Mouse (Mus musculus) left cerebral cortex, postnatal 4 days (tissue): ENCODE results near the gene Whrn. TPM values are rescaled to one million over a fixed set of nuclear protein-coding genes. Genes with fewer than 3 reads are reported as not detected.

Experiments
- DNase-seq: peaks from one replicate; pipeline ENCODE4 v3.0.0-alpha.2; 2022
- intact Hi-C: fragments of 180-260 bp; cut with DNase I; formaldehyde crosslinking; loops from one replicate; pipeline ENCODE4 v1.15.1; 2025
- total RNA-seq, 2 experiments: library from RNA; stranded (reverse); gene quantifications; 2 replicates each; pipeline ENCODE4 v1.2.3; 2021

Gene Whrn
- total RNA-seq, 2 experiments from 2014 or later: 24.9 to 28.6 TPM

DNA sequence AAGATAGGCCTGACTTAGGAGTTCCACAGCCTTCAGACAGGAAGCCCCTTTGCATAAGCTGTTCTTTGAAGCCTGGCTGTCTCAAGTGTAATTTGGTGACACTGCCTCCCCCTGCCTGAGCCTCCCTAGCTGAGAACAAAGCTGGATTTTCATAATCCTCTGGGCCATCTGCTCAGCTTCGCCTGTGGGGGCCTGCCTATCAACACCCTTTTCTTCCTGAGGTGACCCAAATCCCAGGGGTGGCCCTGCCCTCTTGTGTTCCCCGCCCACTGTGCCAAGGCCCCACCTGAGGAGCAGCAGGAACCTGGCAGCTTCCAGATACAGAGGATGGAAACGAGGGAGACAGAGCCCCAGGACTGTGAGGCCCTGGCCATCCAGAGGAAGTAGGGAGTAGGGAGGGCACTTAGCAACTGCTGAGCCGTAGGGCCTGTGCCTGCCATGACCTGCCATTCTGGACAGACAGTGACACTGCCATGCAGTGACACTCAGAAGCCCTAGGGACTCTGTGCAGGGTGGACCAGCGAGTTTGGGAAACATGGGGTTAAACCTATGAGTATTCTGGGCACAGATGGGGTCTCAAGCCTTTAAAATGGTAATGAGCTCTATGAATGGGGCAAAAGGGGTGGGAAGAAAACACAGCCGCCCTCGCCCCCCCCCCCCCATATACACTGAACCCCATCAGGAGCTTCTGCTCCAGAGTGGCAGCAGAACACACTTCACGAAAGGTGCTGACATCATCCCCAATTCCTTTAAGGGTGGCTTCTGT is 106.5 kb downstream of the Whrn start:
- peak; percentile 49 for DNase-seq
- intact Hi-C loops: no loop called here

DNA sequence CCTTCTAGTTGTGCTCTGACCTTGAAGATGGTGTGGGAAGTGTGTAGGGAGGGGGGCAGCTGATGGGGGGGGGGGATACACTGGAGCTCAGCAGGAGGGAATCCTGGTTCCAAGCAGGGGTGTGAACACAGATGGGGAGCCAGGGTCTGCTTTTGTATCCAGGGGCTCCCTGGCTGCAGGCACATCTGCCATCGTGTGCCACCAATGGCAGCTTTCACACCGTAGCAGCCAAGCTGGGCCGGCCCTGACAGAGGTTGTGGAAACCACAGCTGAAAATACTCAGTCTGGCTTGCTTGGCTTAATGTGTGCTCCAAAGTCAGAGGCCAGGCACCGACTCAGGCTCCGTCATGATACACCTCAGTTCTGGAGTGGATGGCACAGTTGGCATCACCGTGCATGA is 107.8 kb downstream of the Whrn start:
- intact Hi-C loops: no loop called here
- DNase-seq: no peak

DNA sequence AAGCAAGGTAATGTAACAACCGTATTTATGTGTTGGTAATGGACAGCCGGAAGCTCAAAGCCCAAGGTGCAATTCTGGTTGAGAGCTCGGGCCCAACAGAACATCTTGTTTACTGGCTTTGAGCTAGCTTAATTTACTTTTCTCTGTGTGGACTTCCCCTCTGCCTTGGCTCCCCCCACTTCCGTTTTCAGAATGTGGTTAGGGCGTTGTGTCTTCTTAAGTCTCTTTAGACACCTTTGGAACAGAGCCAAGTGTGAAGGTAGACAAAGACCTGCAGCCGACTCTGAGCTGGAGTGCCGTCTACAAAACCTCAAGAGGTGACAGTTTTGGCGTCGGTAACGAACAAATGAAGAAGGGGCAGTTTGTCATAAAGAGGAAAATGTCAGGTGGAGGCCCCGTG is 110.0 kb downstream of the Whrn start:
- intact Hi-C loops: no loop called here

DNA sequence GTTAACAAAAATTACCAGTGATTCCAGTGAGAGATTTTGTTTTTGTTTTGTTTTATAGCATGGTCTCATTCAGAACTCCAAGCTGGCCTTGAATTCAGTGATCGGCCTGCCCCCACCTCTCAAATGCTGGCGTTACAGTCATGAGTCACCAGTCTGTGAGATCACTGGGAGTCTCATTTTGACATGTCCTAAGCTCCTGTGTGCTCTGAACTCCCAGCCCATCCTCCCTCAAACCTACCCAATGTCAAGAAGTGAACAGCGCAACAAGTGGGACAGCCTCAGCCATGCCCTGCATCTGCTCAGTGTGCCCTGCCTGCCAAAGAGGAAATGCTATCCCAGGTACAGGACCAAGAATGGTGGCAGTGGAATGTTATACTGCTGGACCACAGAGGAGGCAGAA is 110.5 kb downstream of the Whrn start:
- no peak for DNase-seq
- intact Hi-C loops: no loop called here

More for the DNA sequence above, 110.0 kb downstream of the Whrn start:
- DNase-seq: no peak

DNA sequence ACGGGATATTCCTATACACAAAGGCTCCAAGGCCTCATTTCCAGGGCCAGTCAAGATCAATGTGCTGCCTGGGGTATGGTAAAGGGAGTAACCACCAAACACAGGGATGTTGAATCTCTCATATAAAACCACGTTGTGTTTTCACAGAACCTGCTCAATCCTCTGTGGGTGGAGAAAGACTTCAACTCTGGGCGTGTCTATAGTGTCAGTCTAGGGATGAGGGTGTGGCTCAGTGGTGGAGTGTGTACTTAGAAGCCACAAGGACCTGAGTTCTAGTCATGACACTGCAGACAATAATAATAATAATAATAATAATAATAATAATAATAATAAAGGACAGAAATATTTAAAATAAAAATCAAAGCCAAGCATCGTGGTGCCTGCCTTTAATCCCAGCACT is 111.5 kb downstream of the Whrn start:
- DNase-seq: no peak
- intact Hi-C loops: no loop called here

DNA sequence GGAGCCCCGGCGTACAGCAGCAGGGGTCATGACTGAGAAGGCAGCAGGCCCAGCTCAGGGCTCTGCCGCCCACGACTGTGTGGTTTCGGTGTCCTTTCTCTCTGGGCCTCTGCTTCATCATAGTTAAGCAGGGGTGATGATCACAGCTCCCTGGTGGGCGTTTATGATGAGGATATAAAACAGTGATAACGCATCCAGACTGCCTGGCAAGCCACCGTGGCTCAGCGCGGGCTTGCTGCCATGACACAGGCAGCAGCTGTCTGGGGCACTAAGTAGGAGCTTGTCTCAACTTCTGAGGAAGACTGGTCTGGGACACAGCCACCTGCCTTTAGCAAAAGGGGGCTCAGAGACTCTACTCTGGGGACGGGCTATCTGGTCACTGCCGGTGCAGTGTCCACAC is 112.3 kb downstream of the Whrn start:
- DNase-seq: no peak
- intact Hi-C loops: no loop called here

DNA sequence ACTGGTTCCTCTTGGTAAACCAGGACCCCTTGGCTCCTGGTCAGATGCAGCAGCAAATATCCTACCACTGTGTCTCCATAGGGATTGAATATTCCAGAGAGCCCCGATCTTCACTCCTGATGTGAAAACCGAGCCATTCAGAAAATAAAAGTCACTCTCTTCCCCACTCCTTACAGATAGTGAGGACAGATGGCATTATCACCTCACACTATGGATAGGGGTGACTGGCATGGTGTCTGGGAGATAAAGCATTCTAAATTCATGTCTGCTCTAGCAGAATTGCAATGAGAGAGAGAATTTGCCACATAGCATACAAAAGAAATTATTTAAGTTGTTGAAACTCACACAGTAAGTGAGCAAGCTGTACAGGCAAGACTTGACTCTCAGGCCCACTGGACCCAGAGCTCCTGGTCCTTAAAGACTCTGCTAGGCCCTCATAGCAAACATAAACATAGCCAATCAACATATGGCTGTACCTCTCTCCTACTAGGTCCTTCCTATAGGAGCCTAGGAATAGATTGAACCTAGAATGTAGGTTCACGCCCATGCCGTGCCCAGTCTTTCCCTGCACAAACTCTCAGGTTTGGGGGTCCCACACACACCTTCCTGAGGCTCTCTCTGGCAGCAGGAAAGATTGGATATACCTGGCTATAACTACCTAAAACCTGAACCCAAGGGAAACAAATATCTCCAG is 113.0 kb downstream of the Whrn start:
- intact Hi-C loops: no loop called here
- no peak for DNase-seq

DNA sequence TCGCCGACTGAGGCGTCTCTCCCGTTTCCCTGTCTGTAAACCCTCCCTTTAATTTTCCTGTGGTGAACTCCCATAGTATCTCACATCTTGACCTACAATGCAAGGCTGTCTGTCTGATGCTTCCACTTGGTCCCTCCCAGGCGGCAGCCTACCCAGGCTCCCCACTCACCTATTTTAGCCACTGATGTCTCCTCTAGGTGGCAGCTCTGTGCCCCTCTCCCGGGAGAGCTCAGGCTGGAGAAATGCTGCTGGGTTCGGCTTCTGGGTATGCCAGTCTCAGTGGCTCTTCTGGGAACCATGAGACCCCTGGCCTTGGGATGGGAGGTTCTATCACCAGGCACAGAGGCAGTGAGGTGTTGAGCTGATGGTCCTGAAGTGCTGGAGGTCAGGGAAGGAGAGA is 118.3 kb downstream of the Whrn start:
- intact Hi-C loops: no loop called here
- no peak for DNase-seq

DNA sequence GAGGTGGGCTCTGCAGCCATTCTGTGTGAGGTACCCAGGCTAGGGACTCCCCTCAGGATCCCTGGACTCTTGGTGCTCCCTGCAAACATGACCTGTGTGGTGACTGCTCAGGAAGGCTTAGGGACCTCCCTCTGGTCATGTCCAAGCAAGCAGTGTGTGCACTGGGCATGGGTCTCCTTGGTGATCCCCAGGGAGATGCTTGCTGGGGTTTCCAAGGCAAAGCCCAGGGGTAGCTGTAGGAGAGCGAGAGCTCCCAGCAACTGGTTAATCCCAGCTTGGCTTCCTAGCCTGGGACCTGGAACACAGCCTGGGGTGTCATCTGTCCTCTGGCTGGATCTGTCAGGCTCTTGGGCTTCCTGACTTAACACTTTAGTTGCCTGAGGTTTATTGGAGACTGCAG is 120.4 kb downstream of the Whrn start:
- peak; percentile 76 for DNase-seq

DNA sequence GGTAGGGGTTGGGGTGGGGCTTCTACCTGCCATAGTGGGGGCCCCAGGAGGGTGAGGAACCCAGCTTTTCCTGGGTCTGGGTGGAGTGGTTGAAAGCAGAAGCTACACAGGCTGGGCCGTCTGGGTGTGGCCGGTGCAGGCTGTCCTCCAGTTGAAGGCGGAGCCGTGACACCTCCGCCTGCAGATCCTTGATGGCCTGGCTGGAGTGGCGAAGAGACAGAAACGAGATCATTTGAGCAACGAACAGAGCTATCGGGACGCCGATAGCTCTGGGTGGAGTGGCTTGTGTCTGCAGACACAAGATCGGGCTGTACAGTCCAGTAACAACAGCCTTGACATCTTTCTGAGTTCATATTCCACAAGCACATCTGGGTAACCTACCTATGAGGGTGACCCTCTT is 121.5 kb downstream of the Whrn start:
- intact Hi-C loops: no loop called here

More for the DNA sequence above, 120.4 kb downstream of the Whrn start:
- intact Hi-C loops: no loop called here

DNA sequence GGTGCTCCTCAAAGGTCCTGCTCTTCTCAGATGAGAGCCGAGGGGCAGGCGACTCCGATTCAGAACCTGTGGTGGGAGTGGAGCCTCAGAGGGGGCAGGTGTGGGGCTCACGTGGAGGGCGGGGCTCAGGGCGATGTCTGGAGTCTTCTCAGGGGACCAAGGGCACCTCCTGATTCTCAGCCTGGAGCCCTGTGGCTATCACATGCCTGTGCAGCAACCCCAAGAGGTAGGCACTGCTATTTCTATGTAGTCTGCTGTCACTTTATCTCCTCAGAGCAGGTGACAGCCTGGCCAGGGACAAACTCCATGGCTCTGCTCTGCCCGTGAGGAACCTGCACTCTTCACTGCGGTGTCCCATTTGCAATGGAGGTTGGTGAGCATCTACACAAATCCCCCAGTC is 122.4 kb downstream of the Whrn start:
- DNase-seq: no peak
- intact Hi-C loops: no loop called here

More for the DNA sequence above, 121.5 kb downstream of the Whrn start:
- no peak for DNase-seq

DNA sequence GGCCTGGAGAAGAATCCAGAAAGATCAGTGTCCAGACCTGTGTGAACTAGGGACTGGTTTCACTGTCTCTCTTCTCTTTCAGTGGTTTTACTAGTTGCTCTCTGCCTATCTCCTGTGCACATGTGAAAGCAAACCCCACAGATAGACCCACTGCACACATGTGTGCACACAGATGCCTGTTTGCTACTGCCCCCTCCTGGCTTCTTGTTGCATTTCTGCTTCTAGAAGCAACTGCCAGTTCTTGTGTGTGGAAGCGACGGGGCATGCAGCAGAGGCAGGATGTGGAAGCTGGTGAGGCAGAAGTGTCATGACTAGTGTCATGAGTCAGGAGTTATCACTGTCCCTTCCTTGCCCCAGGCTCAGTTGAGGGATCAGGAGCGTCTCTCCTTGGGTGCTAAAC is 123.9 kb downstream of the Whrn start:
- intact Hi-C loops: no loop called here
- DNase-seq: peak; percentile 36

DNA sequence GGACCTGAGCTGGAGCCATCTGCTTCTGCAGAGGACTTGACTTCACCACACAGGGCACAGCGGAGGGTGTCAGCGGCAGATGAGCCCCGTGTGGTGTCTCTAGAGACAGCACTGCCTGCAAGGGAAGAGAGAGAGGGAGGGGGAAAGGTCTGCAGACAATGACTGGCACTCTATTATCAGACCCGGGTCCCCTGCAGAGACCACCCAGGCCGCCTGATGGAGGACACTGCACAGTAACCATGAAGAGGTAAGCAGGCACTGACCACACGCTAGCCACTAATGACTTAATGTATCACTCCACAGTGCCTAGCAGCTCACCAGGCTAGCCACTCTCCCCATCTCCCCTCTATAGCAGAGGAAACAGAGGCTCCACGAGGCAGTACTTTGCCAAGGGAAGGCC is 124.9 kb downstream of the Whrn start:
- intact Hi-C loops: no loop called here
- DNase-seq: no peak

DNA sequence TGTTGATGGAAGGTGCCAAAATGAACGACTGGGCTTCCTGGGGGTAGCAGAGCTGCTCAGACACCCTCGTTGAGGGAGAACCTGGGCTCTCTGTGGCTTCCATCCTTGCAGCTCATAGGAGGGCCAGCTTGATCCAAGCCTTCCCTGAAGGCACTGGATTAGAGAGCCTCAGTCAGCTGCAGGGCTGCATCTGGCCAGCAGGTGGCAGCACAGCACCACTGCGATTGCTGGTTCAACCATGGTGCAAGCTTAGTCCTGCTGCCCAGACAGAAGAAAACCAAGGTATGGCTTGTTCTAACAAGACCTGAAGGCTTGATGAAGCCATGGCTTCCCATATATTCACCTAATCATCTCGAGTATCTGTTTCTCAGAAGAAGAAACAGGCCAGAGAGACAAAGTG is 127.2 kb downstream of the Whrn start:
- intact Hi-C loops: no loop called here

More for the DNA sequence above, 127.2 kb downstream of the Whrn start:
- DNase-seq: peak; percentile 88

Other genes starting within 250 kb of the Whrn start
- gene Orm1, start 151.4 kb downstream of the Whrn start, total RNA-seq: not detected
- not detected for gene Orm3, start 139.8 kb downstream of the Whrn start, total RNA-seq
- gene Orm2, start 133.5 kb downstream of the Whrn start, total RNA-seq: not detected
- 1 to 10 TPM; 6.1 to 6.9 TPM for gene Akna, start 92.6 kb downstream of the Whrn start, total RNA-seq
- gene Atp6v1g1, start 48.8 kb upstream of the Whrn start, total RNA-seq: 100 to 1,000 TPM; 142 to 154 TPM
- gene Tmem268, start 62.8 kb upstream of the Whrn start, total RNA-seq: 1 to 10 TPM; 3.9 to 4.4 TPM
- gene Gm11213, start 109.3 kb upstream of the Whrn start, total RNA-seq: not detected
- gene Tex48, start 126.4 kb upstream of the Whrn start, total RNA-seq: not detected
- not detected for gene Gm11214, start 167.4 kb upstream of the Whrn start, total RNA-seq
- gene Tnfsf15, start 249.1 kb upstream of the Whrn start, total RNA-seq: not detected